Mouse (Mus musculus): ENCODE data around the gene Slfn2.

DNA sequence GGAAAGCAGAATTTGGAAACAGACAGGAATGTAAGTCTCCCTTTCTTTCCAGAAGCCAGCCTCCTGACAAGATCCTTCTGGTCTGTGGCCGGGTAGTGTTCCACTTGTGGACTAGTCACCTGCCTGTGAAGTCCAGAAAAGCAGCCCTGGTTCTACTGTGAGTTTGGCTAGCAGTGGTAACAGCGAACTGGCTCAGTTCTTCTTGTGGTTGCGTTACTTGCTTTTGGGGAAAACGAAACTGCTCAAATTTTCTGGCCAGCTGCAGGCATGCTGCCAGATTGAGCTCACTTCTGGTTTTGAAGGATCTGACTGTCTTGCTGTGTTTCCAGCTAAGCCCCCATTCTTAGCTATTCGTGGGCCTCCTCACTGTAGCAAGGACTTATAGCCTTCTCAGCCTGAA is 44.3 kb upstream of the Slfn2 start, which contains the start of gene Slfn8:
- TF ChIP-seq CTCF (IDR thresholded peaks at IDR 0.05; ENCODE audit: low read depth) (no peak), EP300 (IDR thresholded peaks at IDR 0.05; ENCODE audit: low read depth) (no peak)

All from liver, postnatal 0 days (tissue).